8 mouse cellular contexts compared by ENCODE assay signal in genomic region chr6:134863146-134863545, GRCm38 (mm10). TPM values are rescaled to one million over a fixed set of nuclear protein-coding genes. Genes with fewer than 3 reads are reported as not detected.
DNase-seq lines count a peak whose midpoint lies in the region; ATAC-seq lines count a peak whose summit lies in the region.

No protein-coding gene starts in this region.

- peak; percentile 80 for ATAC-seq in inflammation-experienced regulatory T-cells, adult 6 months
- ATAC-seq in megakaryocyte progenitor cell, adult 5-6 weeks (replicated peaks; ENCODE audit: poor library complexity): peak; percentile 96

- DNase-seq in adrenal gland, adult (ENCODE audit: inconsistent age in 2 of 2, low spot score in 1 of 2): peak; percentile 91 to 97
- peak; percentile 98 for DNase-seq in embryo, embryonic 10.5 days (ENCODE audit: low spot score)
- peak; percentile 78 for DNase-seq in gastrocnemius, postnatal 25 days
- DNase-seq in left cerebral cortex, adult 9 months (ENCODE audit: low spot score in 2 of 2): peak; percentile 89 to 99
- peak; percentile 97 to 99 for DNase-seq in right cerebral cortex, postnatal 10 days (ENCODE audit: low spot score in 2 of 2)
- DNase-seq in urinary bladder, postnatal 14 days (ENCODE audit: low spot score): peak; percentile 95

RNA-seq across cellular contexts. Expression of gene Crebl2, which starts 33.2 kb away (rescaled TPM):
- total RNA-seq in gastrocnemius, postnatal 25 days (2021): 1 to 10 TPM; 7.2 to 7.6 TPM
- polyA plus RNA-seq in inflammation-experienced regulatory T-cells, adult 6 months (2017; shearing (Covaris generic)): 10 to 100 TPM; 20.4 to 46.1 (median 45.3) TPM
- 2.0 and 4.5 TPM in 2 replicates for total RNA-seq in megakaryocyte progenitor cell, adult 5-6 weeks (2015)
- 2.5 and 4.1 TPM in 2 replicates for total RNA-seq in megakaryocyte progenitor cell, adult 5-6 weeks (2017)

RNA-seq across cellular contexts. Expression of gene Gpr19, which starts 35.2 kb away (rescaled TPM):
- 1 to 10 TPM; 3.2 to 4.0 TPM for total RNA-seq in gastrocnemius, postnatal 25 days (2021)
- polyA plus RNA-seq in inflammation-experienced regulatory T-cells, adult 6 months (2017; shearing (Covaris generic)): 1 to 10 TPM; 5.7 to 9.1 (median 6.8) TPM
- 7.7 and 12.8 TPM in 2 replicates for total RNA-seq in megakaryocyte progenitor cell, adult 5-6 weeks (2015)
- total RNA-seq in megakaryocyte progenitor cell, adult 5-6 weeks (2017): 7.2 and 7.6 TPM in 2 replicates

RNA-seq across cellular contexts. Expression of gene Cdkn1b, which starts 57.1 kb away (rescaled TPM):
- total RNA-seq in gastrocnemius, postnatal 25 days (2021): 10 to 100 TPM; 33.9 to 34.0 TPM
- 10 to 100 TPM; 29.4 to 55.7 (median 51.9) TPM for polyA plus RNA-seq in inflammation-experienced regulatory T-cells, adult 6 months (2017; shearing (Covaris generic))
- 20.1 and 21.1 TPM in 2 replicates for total RNA-seq in megakaryocyte progenitor cell, adult 5-6 weeks (2015)
- total RNA-seq in megakaryocyte progenitor cell, adult 5-6 weeks (2017): 36.8 and 39.1 TPM in 2 replicates

Comparison
In these comparisons a context has a peak if more than half of its experiments do, and no peak if none do; other contexts are left out.
1. Peak in every context shown above with its lines: DNase-seq and ATAC-seq.